Mouse (Mus musculus) kidney, adult 18-20 months (tissue): ENCODE measurements around the gene Ptk7.
A peak's percentile ranks its signal among the peaks of the same experiment; 100 is the strongest.

Experiments
- DNase-seq: peaks from one replicate; pipeline ENCODE4 v3.0.0; 2021

Gene Ptk7

DNA sequence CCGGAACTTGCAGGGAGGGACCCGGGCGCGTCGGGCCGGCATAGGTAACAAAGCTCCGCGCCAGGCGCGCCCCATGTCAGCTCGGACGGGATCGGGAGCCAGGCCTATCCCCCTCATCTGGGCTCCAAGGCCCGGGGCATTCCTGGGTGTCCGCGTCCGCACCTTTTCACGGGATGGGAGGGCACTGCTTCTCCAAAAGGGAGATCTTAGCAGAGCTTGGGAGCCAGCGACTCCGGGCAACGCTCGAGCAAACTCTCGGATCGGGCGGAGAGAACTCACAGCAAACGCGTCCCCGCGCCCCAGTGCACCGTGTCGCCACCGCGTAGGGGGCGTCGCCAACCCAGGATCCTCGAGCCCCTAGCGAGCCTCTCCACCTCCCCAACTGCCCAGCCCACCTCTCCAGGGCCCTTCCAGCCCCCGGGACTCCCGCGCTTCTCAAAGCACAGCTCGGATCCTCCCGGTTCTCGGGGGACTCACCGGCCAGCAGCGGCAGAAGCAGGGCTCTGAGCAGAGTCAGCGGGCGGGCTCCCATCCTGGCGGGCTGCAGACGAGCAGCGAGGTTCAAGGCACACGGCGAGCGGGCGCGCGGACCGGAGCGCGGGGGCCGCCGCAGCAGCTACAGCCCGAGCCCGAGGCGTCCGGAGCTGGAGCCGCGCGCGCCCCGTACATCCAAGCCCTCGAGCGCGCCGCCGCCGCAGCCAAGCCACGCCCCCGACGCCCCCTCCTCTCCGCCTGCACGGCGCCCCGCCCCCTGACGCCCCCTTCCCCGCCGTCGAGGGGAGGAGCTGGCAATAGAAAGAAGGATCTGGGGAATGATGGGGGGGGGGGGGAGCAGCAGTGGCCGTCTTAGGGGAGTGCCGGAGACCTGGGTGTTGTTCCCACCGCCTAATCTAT is at the start of gene Ptk7:
Gene Ptk7 (minus strand): TSS at position 714 of the 894 bp plus-strand sequence.
- DNase-seq, result peak; percentile 44

DNA sequence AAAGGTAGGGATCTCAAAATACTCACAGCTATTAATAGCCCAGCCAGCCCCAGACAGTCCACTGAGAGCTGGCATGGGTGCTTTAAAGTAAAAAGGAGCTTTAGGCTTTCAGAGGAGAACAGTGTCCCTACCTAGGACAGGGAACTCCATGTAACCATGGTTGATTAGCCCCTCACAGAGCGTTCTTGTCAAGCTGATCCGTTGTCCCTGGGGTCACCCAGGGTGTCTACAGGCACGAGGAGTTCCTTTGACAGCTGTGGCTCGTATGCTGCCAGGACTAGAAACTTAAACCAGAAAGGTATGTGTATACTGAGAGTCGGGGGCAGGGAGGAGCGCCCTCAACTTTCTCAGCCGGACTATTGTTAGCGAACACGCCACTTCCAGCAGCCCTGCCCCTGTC is 49.6 kb upstream of the Ptk7 start:
- no peak for DNase-seq

DNA sequence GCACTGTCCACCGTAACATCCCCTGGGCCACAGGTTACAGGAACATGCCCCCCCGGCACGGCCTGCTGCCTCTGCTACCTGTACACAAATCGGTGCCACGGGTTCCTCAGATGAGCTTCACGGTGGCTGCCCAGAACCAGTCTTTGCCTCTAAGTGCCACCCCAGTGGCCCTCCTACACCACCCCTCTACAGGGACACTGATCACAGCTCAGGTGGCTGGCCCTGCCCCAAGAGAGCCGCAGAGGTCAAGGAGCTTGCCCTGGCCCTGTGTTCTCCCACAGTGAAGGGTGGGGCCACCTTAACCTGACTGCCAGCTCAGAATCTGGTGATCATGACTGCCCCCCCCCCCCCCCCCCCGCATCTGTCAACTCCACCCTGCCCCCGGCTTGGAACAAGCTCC is 49.1 kb upstream of the Ptk7 start, which contains the start of gene Mea1:
Gene Mea1 (plus strand): TSS at position 378 of the 400 bp plus-strand sequence.
- DNase-seq, result peak; percentile 30

- no peak for DNase-seq
These were observed 45.4 kb upstream of the Ptk7 start for GRCm38 (mm10) chr17:46674530-46675283.

- DNase-seq, result peak; percentile 90
These were observed 44.7 kb upstream of the Ptk7 start, which contains the start of gene Rrp36 for GRCm38 (mm10) chr17:46673850-46674529. TSS of gene Rrp36 (minus strand) at chr17:46674352.

DNA sequence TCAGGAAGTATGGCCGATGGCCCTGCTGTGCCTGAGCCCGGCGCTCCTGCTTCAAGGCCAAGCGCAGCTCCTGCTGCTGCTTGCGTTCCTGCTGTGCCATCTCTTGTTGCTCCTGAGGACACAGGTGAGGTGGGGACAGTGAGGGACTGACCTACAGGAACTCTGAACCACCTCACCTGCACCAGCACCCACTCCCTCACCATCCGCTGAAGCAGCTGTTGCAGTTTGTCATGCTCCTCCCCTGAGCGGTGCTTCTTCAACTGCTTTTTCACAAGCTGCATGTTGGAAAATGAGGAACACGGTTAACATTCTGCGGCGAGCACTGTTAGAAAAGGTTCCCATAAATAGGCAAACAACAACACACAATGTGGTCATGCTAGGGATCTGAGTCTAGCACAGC is 40.6 kb upstream of the Ptk7 start:
- no peak for DNase-seq

DNA sequence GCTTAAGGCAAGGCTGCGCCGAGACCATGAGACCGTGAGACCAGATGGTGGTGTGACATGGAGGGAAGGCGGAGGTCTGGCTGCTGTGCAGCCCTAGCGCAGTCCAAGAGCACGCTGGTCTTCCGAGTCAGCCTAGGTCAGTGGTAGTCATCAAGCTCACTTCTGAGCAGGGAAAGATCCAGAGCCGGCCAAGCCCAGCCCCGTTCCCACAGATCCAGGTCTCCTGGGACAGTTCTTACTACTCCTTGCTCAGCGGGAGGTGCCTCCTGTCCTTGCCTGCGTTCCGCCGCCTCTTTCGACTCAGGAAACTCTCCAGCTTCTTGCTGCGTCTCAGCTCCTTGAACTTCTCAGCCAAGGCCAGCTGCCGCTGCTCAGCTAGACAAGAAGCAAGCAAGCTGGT is 38.4 kb upstream of the Ptk7 start:
- DNase-seq, result no peak

GRCm38 (mm10) chr17:46662730-46663129 is 33.4 kb upstream of the Ptk7 start:
- DNase-seq, result peak; percentile 21

GRCm38 (mm10) chr17:46661981-46662380 is 32.7 kb upstream of the Ptk7 start:
- no peak for DNase-seq

- no peak for DNase-seq
These were observed 32.0 kb upstream of the Ptk7 start for GRCm38 (mm10) chr17:46661351-46661750.

GRCm38 (mm10) chr17:46656054-46656453 is 26.8 kb upstream of the Ptk7 start:
- DNase-seq, result no peak

- no peak for DNase-seq
These were observed 22.6 kb upstream of the Ptk7 start for GRCm38 (mm10) chr17:46651755-46652547.

DNA sequence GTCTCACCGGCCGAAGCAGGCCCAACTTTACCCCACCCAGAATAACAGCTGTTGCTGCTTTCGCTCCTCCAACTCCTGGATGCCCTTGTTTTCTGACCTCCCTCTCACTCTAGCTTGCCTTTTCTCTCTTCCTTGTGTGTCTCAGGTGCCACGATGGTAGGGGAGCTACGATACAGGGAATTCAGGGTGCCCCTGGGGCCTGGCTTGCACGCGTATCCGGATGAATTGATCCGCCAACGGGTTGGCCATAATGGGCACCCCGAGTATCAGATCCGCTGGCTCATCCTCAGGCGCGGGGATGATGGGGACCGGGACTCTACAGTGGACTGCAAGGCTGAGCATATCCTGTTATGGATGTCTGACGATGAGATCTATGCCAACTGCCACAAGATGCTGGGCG is 22.0 kb upstream of the Ptk7 start:
- no peak for DNase-seq

- DNase-seq, result peak; percentile 89
These were observed 21.1 kb upstream of the Ptk7 start, which contains the start of gene Cul7 for GRCm38 (mm10) chr17:46650232-46651031. TSS of gene Cul7 (plus strand) at chr17:46650337.

GRCm38 (mm10) chr17:46649811-46650210 is 20.5 kb upstream of the Ptk7 start:
- DNase-seq, result no peak

DNA sequence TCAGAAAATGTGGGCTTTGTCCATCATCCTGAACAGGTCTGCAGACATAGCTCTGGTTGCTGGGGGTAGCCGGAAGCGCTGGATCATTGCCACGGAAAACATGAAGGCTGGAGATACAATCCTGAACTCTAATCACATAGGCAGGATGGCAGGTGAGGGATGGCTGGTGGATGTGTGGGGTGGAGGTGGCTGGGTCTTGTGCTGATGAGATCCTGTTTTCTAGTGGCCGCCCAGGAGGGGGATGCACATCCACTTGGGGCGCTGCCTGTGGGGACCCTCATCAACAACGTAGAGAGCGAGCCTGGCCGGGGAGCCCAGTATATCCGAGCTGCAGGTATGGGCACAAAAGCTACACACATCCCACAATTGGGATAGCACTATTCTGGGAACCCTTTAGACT is 19.1 kb upstream of the Ptk7 start:
- DNase-seq, result no peak

DNA sequence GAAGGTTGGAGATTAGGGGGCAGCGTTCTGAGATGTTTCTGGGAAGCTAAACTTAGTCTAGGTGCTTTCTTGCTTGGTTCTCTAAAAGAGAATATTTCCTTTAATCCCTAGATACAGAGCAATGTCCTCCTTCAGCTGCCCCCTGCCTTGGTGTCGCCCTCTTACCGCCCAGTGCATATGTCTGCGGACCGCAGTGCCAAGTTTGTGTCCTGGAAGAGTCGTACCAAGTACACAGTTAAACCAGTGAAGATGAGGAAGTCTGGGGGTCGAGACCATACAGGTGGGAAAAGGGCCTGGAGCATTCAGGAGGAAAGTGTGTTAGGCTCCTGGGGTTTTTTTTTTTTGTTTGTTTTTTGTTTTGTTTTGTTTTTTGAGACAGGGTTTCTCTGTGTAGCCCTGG is 18.0 kb upstream of the Ptk7 start:
- DNase-seq, result no peak

GRCm38 (mm10) chr17:46646322-46646662 is 17.0 kb upstream of the Ptk7 start:
- no peak for DNase-seq

DNA sequence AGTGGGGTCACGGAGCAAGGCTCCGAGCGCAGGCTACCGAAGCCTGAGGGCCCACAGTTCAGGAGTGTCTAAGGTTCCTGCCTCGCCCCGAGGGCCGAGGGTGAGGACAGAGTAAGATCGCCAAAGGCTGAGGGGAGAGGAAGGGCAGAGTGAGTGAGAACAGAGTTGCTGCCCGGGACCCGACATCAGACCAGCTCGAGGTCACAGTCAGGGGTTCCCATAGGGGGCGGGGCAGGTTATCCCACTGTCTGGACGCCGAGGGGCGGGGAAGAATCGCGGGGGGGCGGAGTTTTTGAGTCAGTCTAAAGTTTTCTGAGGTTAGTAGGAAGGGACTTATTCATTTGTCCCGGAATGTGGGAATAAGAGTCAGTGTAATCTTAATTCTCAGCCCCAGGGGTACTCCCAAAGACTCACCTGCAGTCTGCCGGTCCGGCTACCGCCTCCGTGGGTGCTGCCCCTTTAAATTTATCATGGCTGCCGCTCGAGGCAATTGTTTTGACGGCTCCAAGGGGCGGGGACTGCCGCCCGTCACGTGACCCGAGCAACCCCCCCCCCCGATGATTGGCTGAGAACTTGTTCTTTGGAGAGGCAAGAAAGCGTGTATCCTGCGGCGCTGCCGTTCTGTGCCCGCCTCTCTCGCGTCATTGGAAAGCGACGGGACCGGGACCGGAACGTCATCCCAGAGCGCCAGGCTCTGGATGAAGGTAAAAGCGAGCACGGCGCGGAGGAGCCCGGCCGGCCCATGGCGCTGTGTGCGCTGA is 16.4 kb upstream of the Ptk7 start, which contains the start of the genes Klc4 and Mrpl2:
Gene Klc4 (minus strand): TSS at position 462 of the 761 bp plus-strand sequence.
Gene Mrpl2 (plus strand): TSS at position 669 of the 761 bp plus-strand sequence.
- DNase-seq, result peak; percentile 100

GRCm38 (mm10) chr17:46644916-46645475 is 15.7 kb upstream of the Ptk7 start:
- peak; percentile 87 for DNase-seq
